Mouse (Mus musculus) kidney, adult 8-10 months (tissue): ENCODE measurements around the gene Abtb1.
A peak's percentile ranks its signal among the peaks of the same experiment; 100 is the strongest.

ENCODE experiments used
- DNase-seq, 2 experiments: peaks; one replicate each; pipeline ENCODE4 v3.0.0; 2022

Abtb1 gene

GRCm38 (mm10) chr6:88850034-88850433, 8.2 kb upstream of the Abtb1 start:
- DNase-seq: no peak

GRCm38 (mm10) chr6:88849270-88849669, 7.5 kb upstream of the Abtb1 start:
- no peak for DNase-seq

- DNase-seq: no peak
Measured at GRCm38 (mm10) chr6:88847571-88847970, 5.8 kb upstream of the Abtb1 start.

- no peak for DNase-seq
Measured at GRCm38 (mm10) chr6:88844901-88845565, 3.2 kb upstream of the Abtb1 start.

- DNase-seq: no peak
Measured at GRCm38 (mm10) chr6:88843781-88844725, 2.3 kb upstream of the Abtb1 start.

- DNase-seq: no peak
Measured at GRCm38 (mm10) chr6:88843241-88843640, 1.5 kb upstream of the Abtb1 start.

GRCm38 (mm10) chr6:88842731-88843151, 957 bp upstream of the Abtb1 start:
- no peak for DNase-seq

- no peak for DNase-seq
Measured at GRCm38 (mm10) chr6:88841514-88841780, 337 bp downstream of the Abtb1 start.

- no peak for DNase-seq
Measured at GRCm38 (mm10) chr6:88840791-88841513, 832 bp downstream of the Abtb1 start.

GRCm38 (mm10) chr6:88840211-88840610, 1.6 kb downstream of the Abtb1 start:
- no peak for DNase-seq

- no peak for DNase-seq
Measured at GRCm38 (mm10) chr6:88839135-88839970, 2.4 kb downstream of the Abtb1 start.

- DNase-seq: no peak
Measured at GRCm38 (mm10) chr6:88838613-88839012, 3.2 kb downstream of the Abtb1 start.

- DNase-seq: no peak
Measured at GRCm38 (mm10) chr6:88837999-88838398, 3.8 kb downstream of the Abtb1 start.

GRCm38 (mm10) chr6:88836178-88836819, 5.5 kb downstream of the Abtb1 start:
- no peak for DNase-seq

GRCm38 (mm10) chr6:88835047-88835446, 6.7 kb downstream of the Abtb1 start:
- no peak for DNase-seq

- DNase-seq: no peak
Measured at GRCm38 (mm10) chr6:88833340-88834140, 8.2 kb downstream of the Abtb1 start.

- DNase-seq: no peak
Measured at GRCm38 (mm10) chr6:88832663-88833062, 9.1 kb downstream of the Abtb1 start.

GRCm38 (mm10) chr6:88831456-88831855, 10.3 kb downstream of the Abtb1 start:
- peak in 1 of 2 experiments; percentile 40 for DNase-seq

GRCm38 (mm10) chr6:88830112-88830702, 11.6 kb downstream of the Abtb1 start:
- DNase-seq: no peak

GRCm38 (mm10) chr6:88829579-88829978, 12.2 kb downstream of the Abtb1 start:
- no peak for DNase-seq
